Mouse (Mus musculus) urinary bladder, postnatal 36 days (tissue): Measurements from ENCODE around the gene Insm2.
A peak's percentile ranks its signal among the peaks of the same experiment; 100 is the strongest.
"Not testable (repeated sequence)": the region's sequence is repeated elsewhere in the genome, so short reads cannot be mapped to it uniquely, and the experiment has no call there.

Experiments
- DNase-seq, 2 experiments: peaks; one replicate each; pipeline ENCODE4 v3.0.0; 2022; ENCODE audit warnings: low spot score in 2 of 2, mixed read lengths in 1 of 2

The Insm2 gene

DNA sequence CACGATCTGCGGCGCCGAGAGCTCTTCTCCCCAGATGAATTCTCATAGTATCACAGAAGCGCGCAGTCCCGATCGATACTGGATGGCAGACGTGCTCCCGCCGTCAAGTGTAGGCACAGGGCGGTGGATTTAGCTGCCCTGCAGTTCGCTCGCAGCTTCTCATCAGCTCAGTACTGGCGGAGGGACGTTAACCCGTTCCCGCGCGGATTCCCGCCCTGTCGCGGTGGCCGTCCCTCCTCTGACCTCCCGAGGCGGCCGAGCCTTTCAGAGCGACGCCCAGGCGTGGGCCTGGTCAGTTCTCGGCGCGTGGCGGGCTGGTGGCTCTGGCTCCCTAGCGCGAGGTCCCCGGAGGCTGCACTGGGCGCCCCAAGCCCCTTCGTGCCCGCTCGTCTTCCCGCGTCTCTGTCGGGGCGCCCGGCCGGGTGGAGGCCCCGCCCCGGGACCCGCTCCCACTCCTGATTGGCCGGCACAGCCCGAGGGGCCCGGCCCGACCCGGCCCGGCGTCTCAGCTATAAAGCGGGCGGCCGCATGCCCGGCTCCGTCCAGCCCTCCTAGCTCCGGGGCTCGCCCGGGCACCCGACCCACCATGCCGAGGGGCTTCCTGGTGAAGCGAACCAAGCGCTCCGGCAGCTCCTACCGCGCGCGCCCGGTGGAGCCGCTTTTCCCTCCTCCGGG lies at the start of gene Insm2:
TSS of gene Insm2 (plus strand) at position 541 of the 675 bp plus-strand sequence.
- DNase-seq = no peak

DNA sequence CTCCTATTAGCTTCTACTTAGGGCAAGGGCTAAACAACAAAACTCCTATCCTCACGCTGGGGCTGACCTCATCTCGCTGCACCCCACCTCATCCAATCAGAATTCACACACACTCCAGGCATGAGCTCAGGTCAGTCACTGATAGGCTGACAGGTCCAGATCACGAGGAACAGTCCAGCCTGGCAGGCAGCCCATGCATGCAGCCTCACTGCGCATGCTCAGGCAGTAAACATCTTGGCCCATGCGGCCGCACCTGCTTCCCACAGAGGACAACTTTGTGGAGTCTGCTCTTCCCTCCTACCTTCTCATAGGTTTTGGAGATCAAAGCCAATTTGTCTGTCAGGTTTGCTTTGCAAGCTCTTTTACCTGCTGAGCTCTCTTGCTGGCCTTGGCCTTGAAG lies 44.3 kb upstream of the Insm2 start:
- DNase-seq = not testable (repeated sequence)

DNA sequence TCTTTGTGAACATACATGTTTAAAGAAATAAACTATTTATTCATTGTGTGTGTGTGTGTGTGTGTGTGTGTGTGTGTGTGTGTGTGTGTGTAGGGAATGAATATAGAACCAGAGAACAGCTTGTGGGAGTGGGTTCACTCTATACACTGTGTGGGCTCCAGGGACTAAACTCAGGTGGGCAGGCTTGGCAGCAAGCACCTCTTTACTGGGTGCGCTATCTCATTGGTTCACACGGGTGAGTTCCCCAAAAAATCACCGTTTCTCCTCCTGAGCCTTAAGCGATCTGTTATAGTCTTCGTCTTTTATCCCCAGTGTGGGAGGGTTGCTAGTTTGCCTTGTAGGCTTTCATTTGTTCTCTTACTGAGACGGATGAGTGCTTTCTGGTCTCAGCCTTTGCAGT lies 41.4 kb upstream of the Insm2 start:
- no peak for DNase-seq

GRCm38 (mm10) chr12:55559184-55559855 lies 39.9 kb upstream of the Insm2 start:
- DNase-seq = no peak

DNA sequence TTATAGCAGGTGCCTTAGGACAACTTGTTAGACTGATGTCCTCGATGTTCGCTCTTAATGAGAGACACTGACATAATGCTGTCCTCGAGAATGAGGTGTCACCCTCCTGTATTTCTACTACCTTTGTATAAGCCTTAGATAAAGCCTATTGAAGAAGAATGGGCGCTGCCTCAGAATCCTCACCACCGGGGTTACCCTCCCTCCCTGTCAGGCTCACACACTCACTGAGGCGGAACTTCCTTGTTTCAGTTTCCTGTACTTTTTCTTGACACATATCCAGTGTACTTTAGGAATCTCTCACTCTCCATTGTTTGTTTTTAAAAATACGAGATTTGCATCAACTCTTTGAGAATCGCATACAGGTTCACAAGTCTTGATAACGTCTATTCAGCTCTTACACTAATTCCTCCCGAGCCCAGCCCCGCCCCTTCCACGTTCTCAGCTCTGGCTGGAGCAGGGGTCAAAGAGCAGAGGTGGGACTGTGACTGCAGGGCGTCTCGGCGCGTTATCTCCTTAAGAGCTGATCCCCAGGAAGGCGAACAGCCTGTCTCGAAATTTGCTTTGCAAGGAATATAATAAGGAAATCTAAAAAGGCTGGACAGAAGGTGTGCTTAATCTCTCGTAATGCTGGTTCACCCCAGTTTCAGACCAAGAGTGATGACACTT lies 39.1 kb upstream of the Insm2 start:
- peak in 1 of 2 experiments; percentile 12 for DNase-seq

DNA sequence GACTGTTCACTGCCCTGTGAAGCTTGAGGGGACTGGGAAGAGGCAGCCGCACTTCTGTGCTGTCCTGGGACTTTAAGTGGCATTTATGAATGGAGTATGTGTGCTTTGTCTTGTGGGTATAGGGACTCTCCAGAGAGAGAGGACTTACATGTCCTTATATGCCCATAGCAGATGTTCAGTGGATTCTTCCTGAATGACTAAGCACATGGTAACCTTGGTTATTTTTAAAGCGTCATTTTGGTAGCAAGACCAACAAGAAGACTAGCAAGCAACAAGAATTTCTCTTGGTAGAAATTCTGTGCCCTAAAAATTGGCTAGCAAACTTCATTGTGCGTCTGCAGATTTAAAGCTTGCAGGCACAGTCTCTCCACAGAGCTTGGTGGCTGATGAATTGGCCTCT lies 35.5 kb upstream of the Insm2 start:
- DNase-seq = no peak

DNA sequence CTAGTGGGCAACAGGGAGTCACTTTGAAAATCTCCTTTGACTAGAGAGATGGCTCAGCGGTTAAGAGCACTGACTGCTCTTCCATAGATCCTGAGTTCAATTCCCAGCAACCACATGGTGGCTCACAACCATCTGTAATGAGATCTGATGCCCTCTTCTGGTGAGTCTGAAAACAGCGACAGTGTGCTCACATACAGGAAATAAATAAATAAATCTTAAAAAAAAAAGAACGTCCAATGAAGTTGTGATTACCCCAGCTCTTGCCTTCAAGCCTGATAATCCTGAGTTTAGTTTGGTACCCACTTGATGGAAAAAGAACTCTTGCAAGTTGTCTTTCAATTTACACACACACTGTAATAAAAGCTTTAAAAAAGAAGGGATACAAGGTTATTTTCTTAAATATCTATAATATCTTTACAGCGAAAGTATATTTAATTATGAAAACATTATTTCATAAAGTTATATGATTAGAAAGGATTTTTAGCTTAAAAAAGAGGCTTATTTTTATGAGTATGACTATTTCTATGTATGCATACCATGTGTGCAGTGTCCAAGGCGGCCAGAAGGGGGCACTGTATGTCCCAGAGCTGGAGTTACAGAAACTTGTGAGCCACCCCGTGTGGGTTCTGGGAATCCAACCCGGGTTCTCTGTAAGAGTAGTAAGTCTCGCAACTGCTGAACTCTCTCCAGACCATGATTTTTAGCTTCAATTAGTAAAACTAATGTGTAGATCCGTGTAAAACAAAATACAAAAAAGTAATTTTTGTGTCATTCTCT lies 34.9 kb upstream of the Insm2 start:
- DNase-seq = no peak

DNA sequence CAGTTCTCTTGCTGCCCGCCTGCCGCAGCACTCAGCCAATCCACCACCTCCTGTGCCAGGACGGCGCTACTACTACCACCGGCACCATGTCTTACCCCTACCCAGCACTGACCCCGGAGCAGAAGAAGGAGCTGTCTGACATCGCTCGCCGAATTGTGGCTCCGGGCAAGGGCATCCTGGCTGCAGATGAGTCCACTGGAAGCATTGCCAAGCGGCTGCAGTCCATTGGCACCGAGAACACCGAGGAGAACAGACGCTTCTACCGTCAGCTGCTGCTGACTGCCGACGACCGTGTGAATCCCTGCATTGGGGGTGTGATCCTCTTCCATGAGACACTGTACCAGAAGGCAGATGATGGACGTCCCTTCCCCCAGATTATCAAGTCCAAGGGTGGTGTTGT lies 34.0 kb upstream of the Insm2 start, which contains the start of gene Aldoart2:
TSS of gene Aldoart2 (plus strand) at position 34 of the 400 bp plus-strand sequence.
- DNase-seq = no peak

- DNase-seq = no peak
These were observed 33.4 kb upstream of the Insm2 start for GRCm38 (mm10) chr12:55565867-55566266.

DNA sequence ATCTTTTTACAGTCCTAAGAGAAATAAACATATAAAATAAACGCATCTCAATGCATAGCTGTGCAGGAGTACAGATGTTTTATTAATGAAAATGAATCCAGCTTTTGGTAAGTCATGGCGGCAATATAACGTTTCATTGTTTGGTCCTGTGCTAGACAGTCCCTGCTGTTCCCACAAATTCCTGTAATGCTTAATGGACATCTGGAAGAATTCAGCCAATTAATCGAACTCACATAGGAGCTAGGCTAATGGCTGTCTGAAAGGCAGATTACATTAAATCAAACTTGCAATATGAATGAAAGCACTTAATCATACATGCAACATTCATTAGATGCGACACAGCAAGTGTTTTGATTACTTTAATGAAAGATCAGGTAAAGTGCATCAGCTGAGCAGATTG lies 32.4 kb upstream of the Insm2 start:
- DNase-seq = no peak

DNA sequence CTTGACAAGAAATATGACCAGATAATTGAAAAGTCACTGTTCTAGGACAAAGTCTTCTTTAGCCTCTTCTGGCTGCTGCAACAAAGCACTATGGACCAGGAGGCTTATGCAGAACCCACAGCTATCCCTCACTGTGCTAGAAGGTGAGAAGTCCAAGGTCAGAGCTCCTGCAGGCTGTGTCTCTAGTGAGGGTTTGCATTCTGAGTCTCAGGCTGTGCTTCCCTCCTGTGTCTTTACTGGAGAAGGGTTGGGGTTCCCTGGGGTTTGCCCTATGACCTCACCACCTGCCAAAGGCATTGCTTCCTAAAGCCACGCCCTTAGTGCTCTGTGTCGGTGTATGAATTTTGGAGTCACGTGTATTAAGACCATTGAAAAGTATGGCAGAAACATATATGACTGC lies 30.8 kb upstream of the Insm2 start:
- DNase-seq = no peak

- DNase-seq = no peak
These were observed 29.6 kb upstream of the Insm2 start for GRCm38 (mm10) chr12:55569676-55570075.

DNA sequence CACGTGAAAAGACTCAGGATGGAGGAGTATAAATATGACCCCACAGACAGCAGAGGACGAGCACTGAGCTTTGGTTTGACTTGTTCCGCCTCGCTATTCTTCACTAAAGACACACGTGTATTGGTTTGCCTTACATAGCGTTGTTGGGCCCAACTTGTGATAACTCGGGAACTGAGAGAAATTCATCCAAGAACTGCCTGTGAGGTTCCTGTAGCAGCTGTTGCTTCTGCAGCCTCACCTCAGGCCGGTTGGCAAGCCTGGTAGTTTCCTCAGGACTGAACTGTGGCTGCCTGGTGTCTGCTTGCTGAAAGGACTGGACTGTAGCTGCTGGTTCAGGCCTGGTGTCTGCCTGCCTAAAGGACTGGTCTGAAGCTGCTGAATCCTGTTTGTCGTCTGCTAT lies 28.6 kb upstream of the Insm2 start:
- DNase-seq = no peak

DNA sequence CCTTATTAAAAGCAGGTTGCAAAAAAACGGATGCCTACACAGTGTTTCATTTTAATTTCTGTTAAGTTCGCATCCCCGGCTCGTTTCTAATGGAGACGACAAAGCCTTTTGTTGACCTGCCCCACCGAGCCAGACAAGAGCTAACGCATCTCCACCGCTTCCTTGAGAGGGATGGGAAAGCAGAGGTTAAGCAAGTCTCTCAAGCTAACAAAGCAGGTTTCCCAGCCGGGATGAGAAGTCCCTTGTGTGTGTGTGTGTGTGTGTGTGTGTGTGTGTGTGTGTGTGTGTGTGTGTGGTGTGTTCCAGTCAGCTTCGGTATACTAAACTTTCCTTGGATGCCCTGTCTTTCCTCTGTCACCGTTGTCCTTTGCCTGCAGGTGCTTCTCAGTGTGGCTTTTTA lies 28.0 kb upstream of the Insm2 start:
- no peak for DNase-seq

DNA sequence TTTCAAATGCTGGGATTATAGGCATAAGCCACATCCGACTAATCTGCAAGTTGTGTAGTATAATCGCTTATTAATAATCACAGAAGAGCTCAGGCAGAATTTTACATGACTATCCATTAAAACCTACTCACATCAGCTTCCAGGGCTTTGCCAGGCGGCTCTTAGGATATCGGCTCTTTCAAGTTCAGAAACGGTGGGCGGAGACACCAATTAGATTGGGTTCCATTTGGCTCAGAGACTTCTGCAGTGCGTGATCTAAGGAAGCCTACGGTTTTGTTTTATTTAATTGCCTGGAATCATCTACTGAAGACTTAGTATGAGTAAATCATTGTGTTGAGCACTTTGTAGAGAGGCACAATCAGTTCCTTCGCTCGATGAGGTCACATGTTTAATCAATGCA lies 27.6 kb upstream of the Insm2 start:
- DNase-seq = no peak

DNA sequence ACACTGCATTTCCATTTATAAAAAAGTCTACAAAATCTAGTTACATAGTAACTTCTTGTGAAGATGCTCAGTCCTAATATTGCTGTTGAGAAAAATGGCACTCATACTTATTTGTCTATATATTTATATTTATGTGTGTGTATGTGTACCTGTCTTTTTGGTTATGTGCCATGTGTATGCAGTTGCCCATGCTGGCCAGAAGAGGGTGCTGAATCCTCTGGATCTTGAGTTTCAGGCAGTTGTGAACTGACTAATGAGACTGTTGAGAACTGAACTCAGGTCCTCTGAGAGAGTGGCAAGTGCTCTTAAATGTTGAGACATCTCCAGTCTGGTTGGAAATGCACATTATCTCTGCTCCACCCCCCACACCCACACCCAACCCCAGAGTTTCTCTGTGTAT lies 26.1 kb upstream of the Insm2 start:
- no peak for DNase-seq

DNA sequence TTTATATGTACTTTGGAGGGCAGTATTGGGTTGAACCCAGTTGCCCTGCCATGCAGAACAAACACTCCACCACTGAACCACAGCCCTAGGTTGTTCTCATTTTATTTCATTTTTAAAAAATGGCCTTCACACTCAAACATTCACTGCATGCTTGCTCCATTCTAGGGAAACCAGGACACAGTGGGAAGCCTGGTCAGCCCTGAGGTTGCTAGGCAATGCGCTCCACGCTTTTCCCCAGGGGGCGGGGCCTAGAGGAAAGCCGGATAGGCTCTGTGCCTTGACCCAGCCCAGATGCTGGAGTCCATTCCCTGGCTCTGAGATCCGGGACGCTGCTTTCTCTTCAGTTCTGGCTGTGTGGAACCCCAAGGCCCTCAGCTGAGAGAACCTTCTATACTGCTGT lies 25.4 kb upstream of the Insm2 start:
- no peak for DNase-seq

DNA sequence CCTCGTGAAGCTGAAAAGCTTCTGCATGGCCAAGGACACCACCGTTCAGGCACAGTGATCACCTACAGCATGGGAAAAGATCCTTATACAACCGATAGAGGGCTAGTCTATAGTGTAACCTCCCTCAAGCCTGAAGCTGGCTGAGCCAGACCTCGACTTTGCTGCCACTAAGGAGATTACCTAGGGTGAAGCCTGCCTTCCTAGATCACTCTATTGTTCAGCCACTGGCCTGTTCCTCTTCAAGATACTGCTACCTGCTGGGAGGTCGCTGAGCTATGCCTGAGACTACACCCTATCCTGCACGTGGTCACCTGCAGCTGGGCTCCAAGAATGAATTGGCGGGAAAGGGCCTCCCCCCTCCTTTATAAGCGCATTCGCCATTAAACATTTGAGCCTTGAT lies 12.3 kb upstream of the Insm2 start:
- DNase-seq = not testable (repeated sequence)

DNA sequence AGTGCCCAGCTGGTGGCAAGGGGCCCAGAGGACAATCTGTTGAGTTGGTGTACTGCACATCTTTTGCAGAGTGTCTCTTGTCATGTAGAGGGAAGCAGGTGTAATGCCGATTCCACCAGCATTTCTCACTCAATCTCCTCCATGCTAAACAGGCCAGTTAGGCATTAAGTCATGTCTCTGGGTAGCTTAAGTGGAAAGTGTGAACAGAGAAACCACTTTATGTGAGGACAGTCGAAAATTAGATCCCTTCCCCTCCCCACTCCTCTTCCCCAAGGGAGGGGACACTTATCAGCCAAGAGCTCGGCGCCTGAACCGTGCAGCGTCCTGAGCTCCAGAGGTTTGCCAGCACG lies 715 bp upstream of the Insm2 start:
- DNase-seq = no peak

GRCm38 (mm10) chr12:55599639-55600502 lies 644 bp downstream of the Insm2 start:
- peak; percentile 36 to 43 for DNase-seq

GRCm38 (mm10) chr12:55600503-55600994 lies 1.3 kb downstream of the Insm2 start:
- no peak for DNase-seq
